Mouse (Mus musculus) B cell, adult 67 days (primary cell): ENCODE measurements around the gene Map3k7cl. TPM values are rescaled to one million over a fixed set of nuclear protein-coding genes. Genes with fewer than 3 reads are reported as not detected.

Source experiments
- total RNA-seq, 2 experiments: library from RNA; stranded (reverse); gene quantifications; 4 replicates each; pipeline ENCODE4 v1.2.4; 2023

Gene Map3k7cl
- total RNA-seq: not detected

GRCm38 (mm10) chr16:87552907-87553691 is at the start of gene Map3k7cl:
Gene Map3k7cl (plus strand): TSS chr16:87553330.

Other genes with a start within 250 kb of the Map3k7cl start
- 10 to 100 TPM; 14.4 to 22.4 TPM for gene N6amt1, start 199.1 kb upstream of the Map3k7cl start, total RNA-seq
- gene Ltn1, start 120.7 kb upstream of the Map3k7cl start, total RNA-seq: 10 to 100 TPM; 45.2 to 55.7 TPM
- gene Rwdd2b, start 112.8 kb upstream of the Map3k7cl start, total RNA-seq: 10 to 100 TPM in 1 of 2 experiments, 1 to 10 TPM in 1; 5.8 to 10.7 TPM
- gene Usp16, start 98.6 kb upstream of the Map3k7cl start, total RNA-seq: 100 to 1,000 TPM; 139 to 142 TPM
- 100 to 1,000 TPM; 169 to 191 TPM for gene Cct8, start 57.5 kb upstream of the Map3k7cl start, total RNA-seq
- gene Bach1, start 145.6 kb downstream of the Map3k7cl start, total RNA-seq: 10 to 100 TPM; 24.2 to 25.5 TPM